Mouse (Mus musculus) C2C12 (cell line): Measurements from ENCODE around the gene Prrxl1. TPM values are rescaled to one million over a fixed set of nuclear protein-coding genes. Genes with fewer than 3 reads are reported as not detected.

Experiments used
- H3K27me3 ChIP-seq: one replicate; pipeline ENCODE4 v1.6.1; 2011; ENCODE audit not compliant: control insufficient read depth, insufficient read depth, insufficient read length
- H3K36me3 ChIP-seq: one replicate; pipeline ENCODE4 v1.6.1; 2011; ENCODE audit not compliant: control insufficient read depth, insufficient read depth
- H3K4me3 ChIP-seq: one replicate; pipeline ENCODE4 v1.5.1; 2011; ENCODE audit warnings: mild to moderate bottlenecking, control low read depth; ENCODE audit not compliant: poor library complexity, insufficient read depth, severe bottlenecking
- H3K79me2 ChIP-seq: one replicate; pipeline ENCODE4 v1.6.1; 2011; ENCODE audit not compliant: control insufficient read depth, insufficient read depth
- H3K79me3 ChIP-seq: one replicate; pipeline ENCODE4 v1.6.1; 2011; ENCODE audit warnings: low read depth, control low read depth
- H3ac ChIP-seq: one replicate; pipeline ENCODE3; 2011; ENCODE audit warnings: low read depth; ENCODE audit not compliant: control insufficient read depth, insufficient read length
- CEBPB ChIP-seq: IDR thresholded peaks from one replicate; pipeline ENCODE4 v1.6.1; 2011; ENCODE audit warnings: low read depth, mild to moderate bottlenecking, control low read depth, moderate library complexity
- CTCF ChIP-seq: IDR thresholded peaks from one replicate; pipeline ENCODE4 v1.5.1; 2011; ENCODE audit not compliant: control insufficient read depth, insufficient read depth, insufficient read length
- FOSL1 ChIP-seq: IDR thresholded peaks from one replicate; pipeline ENCODE4 v1.8.0; 2011; ENCODE audit warnings: mild to moderate bottlenecking, low read length; ENCODE audit not compliant: poor library complexity, insufficient read depth, severe bottlenecking
- MAX ChIP-seq: IDR thresholded peaks from one replicate; pipeline ENCODE4 v1.6.1; 2011; ENCODE audit warnings: mild to moderate bottlenecking, control low read depth
- MYOD1 ChIP-seq: IDR thresholded peaks from one replicate; pipeline ENCODE4 v1.6.1; 2011; ENCODE audit warnings: low read depth; ENCODE audit not compliant: control insufficient read depth, insufficient read length
- MYOG ChIP-seq: IDR thresholded peaks from one replicate; pipeline ENCODE4 v1.6.1; 2011; ENCODE audit not compliant: control insufficient read depth, insufficient read length; ENCODE audit errors: extremely low read depth
- USF1 ChIP-seq: IDR thresholded peaks from one replicate; pipeline ENCODE4 v1.6.1; 2011; ENCODE audit warnings: low read depth, mild to moderate bottlenecking, control low read depth, moderate library complexity
- polyA plus RNA-seq: library from polyadenylated mRNA; unstranded; fragments of >200 nt; fragmentation: generic; extraction: Trizol; gene quantifications from one replicate; pipeline ENCODE4 v1.2.1, GENCODE M21; 2012; ENCODE audit warnings: missing spikeins

Gene Prrxl1
- polyA plus RNA-seq, 1 experiment, result not detected

GRCm38 (mm10) chr14:32673178-32673577, 74.0 kb downstream of the Prrxl1 start:
- H3K79me3 ChIP-seq, result no peaks in the 10 kb centered on the region
- no peaks in the 10 kb centered on the region for H3K79me2 ChIP-seq
- H3ac ChIP-seq, result no peak overlapping the region
- no peak for TF ChIP-seq CEBPB
- TF ChIP-seq FOSL1, result no peak
- TF ChIP-seq MAX, result no peak
- no peak for TF ChIP-seq MYOD1
- no peak for TF ChIP-seq MYOG
- no peak for TF ChIP-seq USF1
- TF ChIP-seq CTCF, result no peak
- no peak overlapping the region for H3K4me3 ChIP-seq
- H3K36me3 ChIP-seq, result no peaks in the 10 kb centered on the region
- H3K27me3 ChIP-seq, result peaks cover 57% of the 10 kb centered on the region

GRCm38 (mm10) chr14:32678565-32678964, 79.4 kb downstream of the Prrxl1 start:
- Histone ChIP-seq H3K79me2 (no peaks in the 10 kb centered on the region), H3K4me3 (no peak overlapping the region), H3K79me3 (no peaks in the 10 kb centered on the region), H3ac (no peak overlapping the region), H3K36me3 (no peaks in the 10 kb centered on the region), H3K27me3 (peaks cover 48% of the 10 kb centered on the region)
- TF ChIP-seq MYOD1 (no peak), USF1 (no peak), CEBPB (no peak), MAX (no peak), CTCF (no peak), FOSL1 (no peak), MYOG (no peak)

- H3K4me3 ChIP-seq, result no peak overlapping the region
- no peaks in the 10 kb centered on the region for H3K79me2 ChIP-seq
- no peaks in the 10 kb centered on the region for H3K36me3 ChIP-seq
- no peak for TF ChIP-seq FOSL1
- TF ChIP-seq CEBPB, result no peak
- no peak for TF ChIP-seq MYOG
- no peak for TF ChIP-seq MAX
- TF ChIP-seq USF1, result no peak
- TF ChIP-seq CTCF, result no peak
- TF ChIP-seq MYOD1, result no peak
- H3K79me3 ChIP-seq, result no peaks in the 10 kb centered on the region
- H3ac ChIP-seq, result no peak overlapping the region
- peaks cover 35% of the 10 kb centered on the region for H3K27me3 ChIP-seq
Observed at GRCm38 (mm10) chr14:32681603-32682002, 82.4 kb downstream of the Prrxl1 start.

- peaks cover 34% of the 10 kb centered on the region for H3K27me3 ChIP-seq
- H3ac ChIP-seq, result no peak overlapping the region
- no peaks in the 10 kb centered on the region for H3K79me3 ChIP-seq
- H3K36me3 ChIP-seq, result no peaks in the 10 kb centered on the region
- TF ChIP-seq FOSL1 (no peak), USF1 (no peak), CTCF (no peak), CEBPB (no peak), MAX (no peak)
- H3K4me3 ChIP-seq, result no peak overlapping the region
- no peaks in the 10 kb centered on the region for H3K79me2 ChIP-seq
Observed at GRCm38 (mm10) chr14:32682536-32682935, 83.3 kb downstream of the Prrxl1 start.

GRCm38 (mm10) chr14:32683251-32683838, 84.1 kb downstream of the Prrxl1 start:
- H3K79me3 ChIP-seq, result no peaks in the 10 kb centered on the region
- H3K36me3 ChIP-seq, result no peaks in the 10 kb centered on the region
- H3ac ChIP-seq, result no peak overlapping the region
- TF ChIP-seq CEBPB (no peak), MAX (no peak), USF1 (no peak), MYOG (no peak), MYOD1 (no peak), FOSL1 (no peak), CTCF (no peak)
- peaks cover 27% of the 10 kb centered on the region for H3K27me3 ChIP-seq
- H3K79me2 ChIP-seq, result no peaks in the 10 kb centered on the region
- H3K4me3 ChIP-seq, result no peak overlapping the region

GRCm38 (mm10) chr14:32683982-32684734, 85.0 kb downstream of the Prrxl1 start:
- no peak overlapping the region for H3ac ChIP-seq
- no peaks in the 10 kb centered on the region for H3K36me3 ChIP-seq
- no peak overlapping the region for H3K4me3 ChIP-seq
- TF ChIP-seq CEBPB, result no peak
- TF ChIP-seq FOSL1, result no peak
- no peak for TF ChIP-seq USF1
- TF ChIP-seq MYOG, result no peak
- TF ChIP-seq CTCF, result no peak
- TF ChIP-seq MAX, result no peak
- no peak for TF ChIP-seq MYOD1
- H3K79me2 ChIP-seq, result no peaks in the 10 kb centered on the region
- peaks cover 28% of the 10 kb centered on the region for H3K27me3 ChIP-seq
- H3K79me3 ChIP-seq, result no peaks in the 10 kb centered on the region
